20 mouse cellular contexts compared by ENCODE assay signal in the genomic region with DNA sequence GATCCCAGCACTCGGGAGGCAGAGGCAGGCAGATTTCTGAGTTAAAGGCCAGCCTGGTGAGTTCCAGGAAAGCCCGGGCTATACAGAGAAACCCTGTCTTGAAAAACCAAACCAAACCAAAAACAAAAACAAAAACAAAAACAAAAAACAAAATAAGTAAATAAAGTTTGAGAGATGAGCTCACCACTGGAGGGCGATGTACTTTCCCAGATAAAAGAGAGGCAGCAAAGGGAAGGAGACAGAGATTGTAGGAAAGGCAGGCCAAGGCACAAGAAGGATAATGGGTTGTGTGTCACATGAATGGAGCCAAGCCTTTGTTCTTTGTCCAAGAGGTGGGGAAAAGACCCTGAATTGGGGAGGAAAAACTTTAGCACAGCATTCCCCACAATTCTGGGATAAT.
DNase-seq lines count a peak whose midpoint lies in the region; TF ChIP-seq lines count a peak whose summit lies in the region.
"Had no signal": no experiment of that assay in that cellular context is flagged by ENCODE, and none has a peak within 500 bp of the region (broad histone marks: within the 10 kb centered on the region; RNA-seq: fewer than 3 reads in every experiment).

No protein-coding gene starts in this region.

- peak; percentile 58 for TF ChIP-seq CTCF in layer of hippocampus, adult 2 months (conservative IDR thresholded peaks at IDR 0.05)

- no peak overlapping the region for H3K4me3 ChIP-seq in layer of hippocampus, adult 2 months
- H3K4me3 ChIP-seq: embryonic facial prominence, embryonic 15.5 days; erythroblast, embryonic 14.5 days; forebrain, embryonic 10.5 days; forebrain, embryonic 15.5 days; heart, embryonic 13.5 days had no signal

- H3K27ac ChIP-seq in layer of hippocampus, adult 2 months, result no peak overlapping the region
- H3K27ac ChIP-seq: embryonic facial prominence, embryonic 15.5 days; forebrain, embryonic 10.5 days; forebrain, embryonic 15.5 days; heart, embryonic 13.5 days had no signal

- DNase-seq in layer of hippocampus, adult 2 months (ENCODE audit: low spot score in 2 of 2), result no peak
- no peak for DNase-seq in layer of hippocampus, adult 8-10 months (ENCODE audit: low spot score in 2 of 2)
- DNase-seq in 3T3-L1 (ENCODE audit: low read depth, low spot score), result peak; percentile 61
- peak; percentile 12 for DNase-seq in ES-CJ7 (ENCODE audit: low read depth, low spot score)
- DNase-seq in ZHBTc4 (ENCODE audit: low read depth, low spot score), result peak; percentile 23
- DNase-seq in lung, postnatal 4 days, result no peak
- DNase-seq in adrenal gland, adult 18-20 months (ENCODE audit: low spot score in 2 of 2), result no peak
- DNase-seq: adrenal gland, adult 2 months; adrenal gland, postnatal 25 days; B cell, adult 2 months; cerebellum, adult 2 months; cerebellum, postnatal 10 days; gastrocnemius, postnatal 36 days; heart, adult 11 months; heart, postnatal 36 days had no signal

Comparison
In these comparisons a context has a peak if more than half of its experiments do, and no peak if none do; other contexts are left out.
1. DNase-seq: peak in 3T3-L1 (single experiment), ES-CJ7 (single experiment) and ZHBTc4 (single experiment); none in layer of hippocampus, adult 2 months (0 of 2), layer of hippocampus, adult 8-10 months (0 of 2), lung, postnatal 4 days (0 of 2) and adrenal gland, adult 18-20 months (0 of 2).